8 mouse cellular contexts compared by ENCODE assay signal in the genomic region with DNA sequence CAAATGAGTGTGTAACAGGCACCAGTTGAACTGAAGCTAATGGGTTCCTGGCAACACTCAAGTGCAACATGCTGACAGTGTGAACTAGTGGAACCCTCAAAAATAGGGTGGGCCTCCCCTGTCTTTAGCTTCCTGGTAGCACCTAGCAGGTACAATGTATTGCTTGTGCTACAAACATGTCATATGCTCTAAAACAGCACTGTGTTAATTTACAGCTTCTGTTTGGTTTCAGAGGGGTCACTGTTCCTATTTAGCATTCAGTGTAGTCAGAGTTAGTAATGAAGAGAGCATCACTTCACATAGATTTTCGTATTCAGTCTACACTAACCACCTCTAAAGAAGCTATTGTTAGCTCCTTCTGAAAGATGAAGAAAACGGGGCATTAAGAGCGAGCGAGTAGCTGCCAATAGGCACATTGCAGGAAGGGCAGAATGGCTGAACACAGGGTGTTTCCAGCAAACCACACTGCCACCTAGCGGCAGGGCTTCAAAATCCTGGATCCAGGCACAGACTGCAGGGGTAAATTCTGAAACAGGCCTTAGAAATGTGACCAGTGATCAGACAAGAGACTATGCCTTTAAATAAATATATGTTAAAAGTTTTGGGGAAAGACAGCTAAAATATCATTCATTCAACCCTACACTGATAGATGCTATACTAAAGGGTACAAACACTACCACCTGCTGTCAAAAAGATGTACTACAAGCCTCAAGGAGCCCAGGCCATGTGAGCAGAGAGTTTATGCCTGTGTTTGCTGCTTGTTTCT. TPM values are rescaled to one million over a fixed set of nuclear protein-coding genes. Genes with fewer than 3 reads are reported as not detected.
A peak's percentile ranks its signal among the peaks of the same experiment; 100 is the strongest.
DNase-seq lines count a peak whose midpoint lies in the region; ATAC-seq and TF ChIP-seq lines count a peak whose summit lies in the region.

No protein-coding gene starts in this region.

- no peak for TF ChIP-seq POLR2A in MEL (IDR thresholded peaks at IDR 0.05; ENCODE audit: control insufficient read depth in 1 of 2, insufficient read depth in 1 of 2, low read depth in 1 of 2, low read length in 2 of 2, poor library complexity in 1 of 2)
- no peak for TF ChIP-seq POLR2A in cerebellum, adult 2 months (IDR thresholded peaks at IDR 0.05; ENCODE audit: borderline replicate concordance, insufficient read depth, low read length)

- no peaks in the 10 kb centered on the region for H3K36me3 ChIP-seq in MEL (ENCODE audit: control insufficient read depth in 1 of 2, insufficient read depth in 2 of 2, low read length in 2 of 2)
- H3K36me3 ChIP-seq in hindbrain, embryonic 11.5 days (ENCODE audit: control insufficient read depth, insufficient read depth, low read length) = no peaks in the 10 kb centered on the region
- H3K36me3 ChIP-seq in lung, postnatal 0 days (ENCODE audit: insufficient read depth, low read length) = no peaks in the 10 kb centered on the region

- H3K4me2 ChIP-seq in hindbrain, embryonic 11.5 days (replicated peaks; ENCODE audit: low read depth, low read length) = no peak overlapping the region
- no peak overlapping the region for H3K4me2 ChIP-seq in lung, postnatal 0 days (replicated peaks; ENCODE audit: low read depth, low read length)

- H3K4me3 ChIP-seq in MEL (ENCODE audit: control insufficient read depth in 1 of 2, insufficient read depth in 1 of 2, low read depth in 2 of 2, low read length in 2 of 2) = no peak overlapping the region
- H3K4me3 ChIP-seq in cerebellum, adult 2 months (replicated peaks; ENCODE audit: insufficient read depth, low read depth, low read length) = no peak overlapping the region
- H3K4me3 ChIP-seq in hindbrain, embryonic 11.5 days (ENCODE audit: low read depth, low read length) = no peak overlapping the region
- no peak overlapping the region for H3K4me3 ChIP-seq in lung, postnatal 0 days (ENCODE audit: low read depth, low read length)

- peak; percentile 82 for ATAC-seq in hindbrain, embryonic 11.5 days (ENCODE audit: low FRiP score)
- peak; percentile 48 for ATAC-seq in lung, postnatal 0 days

- TF ChIP-seq EP300 in MEL (IDR thresholded peaks at IDR 0.05; ENCODE audit: low read depth in 1 of 2, low read length in 2 of 2) = no peak
- no peak for TF ChIP-seq EP300 in lung, postnatal 0 days (IDR thresholded peaks at IDR 0.05)

- 5% methylated on average over 5 of the region's 5 CpGs for WGBS in cerebellum, adult 2 months
- 9% methylated on average over 5 of the region's 5 CpGs for WGBS in hindbrain, embryonic 11.5 days
- 3% methylated on average over 5 of the region's 5 CpGs for WGBS in lung, postnatal 0 days

- no peak overlapping the region for H3K9ac ChIP-seq in MEL (ENCODE audit: control insufficient read depth, low read depth, low read length, poor library complexity, severe bottlenecking)
- H3K9ac ChIP-seq in hindbrain, embryonic 11.5 days (ENCODE audit: low read depth, low read length) = no peak overlapping the region
- H3K9ac ChIP-seq in lung, postnatal 0 days (replicated peaks; ENCODE audit: low read depth) = no peak overlapping the region

- peak; percentile 77 for DNase-seq in MEL (ENCODE audit: low read depth, low spot score)
- DNase-seq in cerebellum, adult 2 months = peak; percentile 30 to 48
- DNase-seq in forelimb bud, embryonic 11.5 days (ENCODE audit: low read depth, low spot score) = peak; percentile 81
- peak; percentile 89 for DNase-seq in hindbrain, embryonic 11.5 days (ENCODE audit: low spot score)
- DNase-seq in layer of hippocampus, adult 9-11 months = peak; percentile 55
- DNase-seq in lung, postnatal 0 days (ENCODE audit: low spot score) = peak; percentile 80
- peak; percentile 82 for DNase-seq in ovary, postnatal 14 days (ENCODE audit: low spot score)
- peak; percentile 75 to 91 for DNase-seq in thymus, postnatal 10 days (ENCODE audit: low spot score in 2 of 2)

- no peaks in the 10 kb centered on the region for H3K4me1 ChIP-seq in MEL (ENCODE audit: control insufficient read depth in 1 of 2, insufficient read depth in 2 of 2, low read length in 2 of 2)
- no peaks in the 10 kb centered on the region for H3K4me1 ChIP-seq in cerebellum, adult 2 months (ENCODE audit: control insufficient read depth, insufficient read depth, low read length)
- H3K4me1 ChIP-seq in hindbrain, embryonic 11.5 days (replicated peaks; ENCODE audit: control insufficient read depth, insufficient read depth, low read length) = no peaks in the 10 kb centered on the region
- H3K4me1 ChIP-seq in lung, postnatal 0 days (ENCODE audit: insufficient read depth, low read depth, low read length) = no peaks in the 10 kb centered on the region

- no peak overlapping the region for H3K27ac ChIP-seq in MEL (ENCODE audit: control insufficient read depth, low read depth, low read length)
- H3K27ac ChIP-seq in cerebellum, adult 2 months (ENCODE audit: insufficient read depth, low read length) = no peak overlapping the region
- no peak overlapping the region for H3K27ac ChIP-seq in hindbrain, embryonic 11.5 days (ENCODE audit: low read depth, low read length)
- H3K27ac ChIP-seq in lung, postnatal 0 days (ENCODE audit: low read length) = no peak overlapping the region

- TF ChIP-seq RAD21 in MEL (IDR thresholded peaks at IDR 0.05; ENCODE audit: low read depth, low read length) = peak; percentile 80

- peaks cover 0 to 4% of the 10 kb centered on the region in 2 experiments; a peak in 2 of 4 replicates for H3K27me3 ChIP-seq in MEL (ENCODE audit: control insufficient read depth in 1 of 2, insufficient read depth in 2 of 2, low read length in 2 of 2)
- H3K27me3 ChIP-seq in cerebellum, adult 2 months (ENCODE audit: control insufficient read depth, insufficient read depth, low read length) = no peaks in the 10 kb centered on the region
- H3K27me3 ChIP-seq in hindbrain, embryonic 11.5 days (ENCODE audit: control insufficient read depth, insufficient read depth, low read length) = no peaks in the 10 kb centered on the region
- H3K27me3 ChIP-seq in lung, postnatal 0 days (replicated peaks; ENCODE audit: insufficient read depth, low read length) = no peaks in the 10 kb centered on the region

- H3K79me2 ChIP-seq in MEL (ENCODE audit: control insufficient read depth, insufficient read depth, low read length, poor library complexity) = no peaks in the 10 kb centered on the region

- peak; percentile 90 to 94 (median 93) for TF ChIP-seq CTCF in MEL (IDR thresholded peaks at IDR 0.05 in 2 of 3, conservative IDR thresholded peaks at IDR 0.05 in 1 of 3; ENCODE audit: control insufficient read depth in 1 of 3, insufficient read depth in 1 of 3, low read depth in 2 of 3, low read length in 3 of 3, poor library complexity in 1 of 3, severe bottlenecking in 1 of 3)
- TF ChIP-seq CTCF in cerebellum, adult 2 months (IDR thresholded peaks at IDR 0.05; ENCODE audit: borderline replicate concordance, insufficient read depth, low read depth, low read length) = peak; percentile 75
- peak; percentile 88 for TF ChIP-seq CTCF in lung, postnatal 0 days (IDR thresholded peaks at IDR 0.05)

- H3K9me3 ChIP-seq in MEL (replicated peaks; ENCODE audit: insufficient read depth, low read length) = no peaks in the 10 kb centered on the region
- no peaks in the 10 kb centered on the region for H3K9me3 ChIP-seq in hindbrain, embryonic 11.5 days (ENCODE audit: control insufficient read depth, low read length)
- H3K9me3 ChIP-seq in lung, postnatal 0 days (ENCODE audit: low read length) = no peaks in the 10 kb centered on the region

TF ChIP-seq in MEL, 35 proteins besides CTCF, POLR2A, EP300 and RAD21:
- TF ChIP-seq ZC3H11A (IDR thresholded peaks at IDR 0.05; ENCODE audit: low read depth, low read length) (peak; percentile 63), SMC3 (IDR thresholded peaks at IDR 0.05; ENCODE audit: low read depth, low read length) (peak; percentile 76), NRF1 (IDR thresholded peaks at IDR 0.05; ENCODE audit: insufficient read depth, low read depth, low read length, poor library complexity, severe bottlenecking) (no peak)

RNA-seq across cellular contexts. Expression of gene F5, which starts 13.1 kb away (rescaled TPM):
- total RNA-seq in MEL (2012; rRNA removed) = not detected in 2 replicates
- polyA plus RNA-seq in MEL (2012; ENCODE audit: insufficient read depth in 1 of 2, insufficient read length in 2 of 2, low read depth in 1 of 2, low replicate concordance in 2 of 2, missing spikeins in 1 of 2) = not detected
- polyA plus RNA-seq in cerebellum, adult 2 months (2012; rRNA removed) = 1.1 and 2.5 TPM in 2 replicates
- 0.28 TPM in 2 replicates for polyA plus RNA-seq in hindbrain, embryonic 11.5 days (2014; fragmentation: Nextera tagmentation; extraction: Ambion mirVana)
- polyA plus RNA-seq in lung, postnatal 0 days (2015; fragmentation: Nextera tagmentation; extraction: Ambion mirVana) = 0.33 and 0.44 TPM in 2 replicates

RNA-seq across cellular contexts. Expression of gene Selp, which starts 23.5 kb away (rescaled TPM):
- total RNA-seq in MEL (2012; rRNA removed) = not detected in 2 replicates
- not detected for polyA plus RNA-seq in MEL (2012; ENCODE audit: insufficient read depth in 1 of 2, insufficient read length in 2 of 2, low read depth in 1 of 2, low replicate concordance in 2 of 2, missing spikeins in 1 of 2)
- polyA plus RNA-seq in cerebellum, adult 2 months (2012; rRNA removed) = not detected in 2 replicates
- 0.06 TPM in 1 of 2 replicates, not detected in the other for polyA plus RNA-seq in hindbrain, embryonic 11.5 days (2014; fragmentation: Nextera tagmentation; extraction: Ambion mirVana)
- polyA plus RNA-seq in lung, postnatal 0 days (2015; fragmentation: Nextera tagmentation; extraction: Ambion mirVana) = 0.39 and 0.76 TPM in 2 replicates

Comparison
In these comparisons a context has a peak if more than half of its experiments do, and no peak if none do; other contexts are left out.
1. DNase-seq: peak in every context shown above with its lines; median percentile 89 in hindbrain, embryonic 11.5 days; 83 in thymus, postnatal 10 days; 82 in ovary, postnatal 14 days; 81 in forelimb bud, embryonic 11.5 days; 80 in lung, postnatal 0 days; 77 in MEL; 55 in layer of hippocampus, adult 9-11 months; 39 in cerebellum, adult 2 months.